Mouse (Mus musculus): ENCODE measurements around the gene Kif2a.
A peak's percentile ranks its signal among the peaks of the same experiment; 100 is the strongest.
"Not testable (repeated sequence)": the region's sequence is repeated elsewhere in the genome, so short reads cannot be mapped to it uniquely, and the experiment has no call there.

The Kif2a gene

GRCm38 (mm10) chr13:106936256-106937137, 85.4 kb downstream of the Kif2a start, which contains the start of gene Ipo11:
Gene Ipo11, minus strand, starts transcription at chr13:106936958.
- peak; percentile 95 for DNase-seq (ENCODE audit: low read depth, low spot score)

GRCm38 (mm10) chr13:106935871-106936255, 86.1 kb downstream of the Kif2a start:
- no peak for DNase-seq (ENCODE audit: low read depth, low spot score)

- DNase-seq (ENCODE audit: low read depth, low spot score), result no peak
Observed at GRCm38 (mm10) chr13:106929201-106929600, 92.7 kb downstream of the Kif2a start.

- no peak for DNase-seq (ENCODE audit: low read depth, low spot score)
Observed at GRCm38 (mm10) chr13:106928296-106928695, 93.6 kb downstream of the Kif2a start.

GRCm38 (mm10) chr13:106925921-106926320, 96.0 kb downstream of the Kif2a start:
- not testable (repeated sequence) for DNase-seq (ENCODE audit: low read depth, low spot score)

GRCm38 (mm10) chr13:106918322-106919050, 103.4 kb downstream of the Kif2a start:
- DNase-seq (ENCODE audit: low read depth, low spot score), result peak; percentile 29

GRCm38 (mm10) chr13:106913125-106913736, 108.7 kb downstream of the Kif2a start:
- DNase-seq (ENCODE audit: low read depth, low spot score), result no peak

- no peak for DNase-seq (ENCODE audit: low read depth, low spot score)
Observed at GRCm38 (mm10) chr13:106910096-106910495, 111.8 kb downstream of the Kif2a start.
